Mouse (Mus musculus) embryonic facial prominence, embryonic 11.5 days (tissue): ENCODE results near the gene Efna1. TPM values are rescaled to one million over a fixed set of nuclear protein-coding genes. Genes with fewer than 3 reads are reported as not detected.

Experiments
- ATAC-seq: fragments of 200-750 bp; cut with Nextera tagmentation; replicated peaks from 2 replicates; pipeline ENCODE4 v1.8.0; 2017; ENCODE audit warnings: low read depth; ENCODE audit not compliant: insufficient number of reproducible peaks, low FRiP score, low TSS enrichment
- DNase-seq: peaks from one replicate; pipeline ENCODE4 v3.0.0-alpha.2; 2015; ENCODE audit warnings: low spot score
- H3K27ac ChIP-seq: fragments of 300-500 bp; sonication (generic); replicated peaks from 2 replicates; pipeline ENCODE4 v1.5.1; 2014; ENCODE audit warnings: mild to moderate bottlenecking, low read depth, low read length, control low read depth
- H3K27me3 ChIP-seq: fragments of 300-500 bp; sonication (generic); 2 replicates; pipeline ENCODE4 v1.6.1; 2014; ENCODE audit warnings: mild to moderate bottlenecking, low read length, moderate library complexity, mixed read lengths; ENCODE audit not compliant: control insufficient read depth, insufficient read depth
- H3K36me3 ChIP-seq: fragments of 300-500 bp; sonication (generic); replicated peaks from 2 replicates; pipeline ENCODE4 v1.6.1; 2014; ENCODE audit warnings: low read depth, mild to moderate bottlenecking, low read length, moderate library complexity, mixed read lengths; ENCODE audit not compliant: control insufficient read depth, insufficient read depth
- H3K4me1 ChIP-seq: fragments of 300-500 bp; sonication (generic); 2 replicates; pipeline ENCODE4 v1.6.1; 2014; ENCODE audit warnings: low read length, mixed read lengths; ENCODE audit not compliant: control insufficient read depth, insufficient read depth
- H3K4me2 ChIP-seq: fragments of 300-500 bp; sonication (generic); 2 replicates; pipeline ENCODE4 v1.6.1; 2014; ENCODE audit warnings: low read depth, mild to moderate bottlenecking, control low read depth, low read length, moderate library complexity
- H3K4me3 ChIP-seq: fragments of 300-500 bp; sonication (generic); 2 replicates; pipeline ENCODE4 v1.5.1; 2014; ENCODE audit warnings: low read depth, low read length, control low read depth
- H3K9ac ChIP-seq: fragments of 300-500 bp; sonication (generic); replicated peaks from 2 replicates; pipeline ENCODE4 v1.6.1; 2014; ENCODE audit warnings: mild to moderate bottlenecking, control low read depth, low read length
- H3K9me3 ChIP-seq: fragments of 300-500 bp; sonication (generic); replicated peaks from 2 replicates; pipeline ENCODE4 v1.6.1; 2016; ENCODE audit warnings: mild to moderate bottlenecking, low read length, inconsistent platforms, mixed read lengths; ENCODE audit not compliant: control insufficient read depth
- WGBS: fragments of 180-500 bp; shearing (Covaris S2); extraction: QIAGEN DNeasy Blood & Tissue Kit; methylation state at CpG from one replicate; pipeline ENCODE4 v1.1.7; 2014; 5-methylcytosine and 5-hydroxymethylcytosine counted together
- polyA plus RNA-seq: library from polyadenylated mRNA; unstranded; fragments of >200 nt; fragmentation: Nextera tagmentation; extraction: Ambion mirVana; gene quantifications from 2 replicates; pipeline ENCODE4 v1.2.1, GENCODE M21; 2014

Efna1 gene
- polyA plus RNA-seq, 1 experiment from 2014 or later = 26.9 TPM

- peak overlapping the region; percentile 43; the same call in 1 of the 2 replicates for H3K4me2 ChIP-seq
- DNase-seq (peak; percentile 95), ATAC-seq (no peak)
- WGBS = 10% methylated on average over 20 of the region's 20 CpGs
- no peaks in the 10 kb centered on the region for H3K36me3 ChIP-seq
- peaks cover 16% of the 10 kb centered on the region for H3K4me1 ChIP-seq
- H3K4me3 ChIP-seq = peak overlapping the region; percentile 49; the same call in 1 of the 2 replicates
- peaks cover 5% of the 10 kb centered on the region for H3K27me3 ChIP-seq
- 0 out of 2 replicates have a peak overlapping the region, but pooled peaks have one; percentile 11 for H3K9ac ChIP-seq
- H3K27ac ChIP-seq = no peak overlapping the region
- H3K9me3 ChIP-seq = no peaks in the 10 kb centered on the region
Observed at GRCm38 (mm10) chr3:89281579-89282290, 793 bp upstream of the Efna1 start.

- Histone ChIP-seq H3K27me3 (peaks cover 5% of the 10 kb centered on the region), H3K4me3 (peak overlapping the region; percentile 49), H3K36me3 (no peaks in the 10 kb centered on the region), H3K4me1 (peaks cover 16% of the 10 kb centered on the region), H3K9ac (peak overlapping the region; percentile 68), H3K27ac (no peak overlapping the region), H3K9me3 (no peaks in the 10 kb centered on the region), H3K4me2 (peak overlapping the region; percentile 43)
- WGBS = under 1% methylated on average over 29 of the region's 29 CpGs
- ATAC-seq (no peak), DNase-seq (no peak)
Observed at GRCm38 (mm10) chr3:89280050-89280605, 814 bp downstream of the Efna1 start.

- H3K4me2 ChIP-seq = peak overlapping the region; percentile 43
- peak; percentile 87 for DNase-seq
- peaks cover 5% of the 10 kb centered on the region for H3K27me3 ChIP-seq
- H3K9ac ChIP-seq = peak overlapping the region; percentile 68
- no peaks in the 10 kb centered on the region for H3K36me3 ChIP-seq
- H3K9me3 ChIP-seq = no peaks in the 10 kb centered on the region
- H3K4me3 ChIP-seq = peak overlapping the region; percentile 49
- peak overlapping the region; percentile 47; the same call in 1 of the 2 replicates for H3K27ac ChIP-seq
- WGBS = under 1% methylated on average over 35 of the region's 35 CpGs
- peaks cover 16% of the 10 kb centered on the region for H3K4me1 ChIP-seq
- peak; percentile 74 for ATAC-seq
Observed at GRCm38 (mm10) chr3:89279153-89279890, 1.6 kb downstream of the Efna1 start.

GRCm38 (mm10) chr3:89278643-89279042 is 2.3 kb downstream of the Efna1 start:
- H3K9ac ChIP-seq = peak overlapping the region; percentile 68
- no peak for DNase-seq
- H3K4me2 ChIP-seq = peak overlapping the region; percentile 43
- no peaks in the 10 kb centered on the region for H3K9me3 ChIP-seq
- H3K36me3 ChIP-seq = no peaks in the 10 kb centered on the region
- WGBS = 14% methylated on average over 8 of the region's 8 CpGs
- H3K4me3 ChIP-seq = peak overlapping the region; percentile 49
- ATAC-seq = no peak
- H3K27ac ChIP-seq = no peak overlapping the region; the same call in 1 of the 2 replicates
- H3K27me3 ChIP-seq = peaks cover 5% of the 10 kb centered on the region
- H3K4me1 ChIP-seq = peaks cover 16% of the 10 kb centered on the region

- H3K27ac ChIP-seq = peak overlapping the region; percentile 31; the same call in 1 of the 2 replicates
- peak overlapping the region; percentile 43 for H3K4me2 ChIP-seq
- peaks cover 16% of the 10 kb centered on the region for H3K4me1 ChIP-seq
- peak overlapping the region; percentile 68 for H3K9ac ChIP-seq
- no peaks in the 10 kb centered on the region for H3K9me3 ChIP-seq
- no peaks in the 10 kb centered on the region for H3K36me3 ChIP-seq
- peak overlapping the region; percentile 49 for H3K4me3 ChIP-seq
- ATAC-seq (no peak), DNase-seq (no peak)
- peaks cover 5% of the 10 kb centered on the region for H3K27me3 ChIP-seq
- 49% methylated on average over 7 of the region's 7 CpGs for WGBS
Observed at GRCm38 (mm10) chr3:89278107-89278506, 2.8 kb downstream of the Efna1 start.

GRCm38 (mm10) chr3:89277281-89278021 is 3.5 kb downstream of the Efna1 start:
- H3K4me2 ChIP-seq = peak overlapping the region; percentile 43
- peaks cover 5% of the 10 kb centered on the region for H3K27me3 ChIP-seq
- no peak overlapping the region; the same call in 1 of the 2 replicates for H3K9ac ChIP-seq
- peak overlapping the region; percentile 53; the same call in 1 of the 2 replicates for H3K27ac ChIP-seq
- no peak for DNase-seq
- no peaks in the 10 kb centered on the region for H3K9me3 ChIP-seq
- H3K36me3 ChIP-seq = no peaks in the 10 kb centered on the region
- peaks cover 16% of the 10 kb centered on the region for H3K4me1 ChIP-seq
- ATAC-seq = no peak
- WGBS = 37% methylated on average over 14 of the region's 14 CpGs
- H3K4me3 ChIP-seq = peak overlapping the region; percentile 49

- WGBS = 93% methylated on average over 13 of the region's 13 CpGs
- no peak for ATAC-seq
- no peaks in the 10 kb centered on the region for H3K36me3 ChIP-seq
- peaks cover 5% of the 10 kb centered on the region for H3K27me3 ChIP-seq
- no peak overlapping the region for H3K9ac ChIP-seq
- H3K4me2 ChIP-seq = no peak overlapping the region
- H3K4me1 ChIP-seq = peaks cover 16% of the 10 kb centered on the region
- no peak for DNase-seq
- H3K27ac ChIP-seq = no peak overlapping the region
- H3K4me3 ChIP-seq = no peak overlapping the region
- no peaks in the 10 kb centered on the region for H3K9me3 ChIP-seq
Observed at GRCm38 (mm10) chr3:89276061-89276460, 4.9 kb downstream of the Efna1 start.
